Mouse (Mus musculus): ENCODE measurements around the gene Stx5a. TPM values are rescaled to one million over a fixed set of nuclear protein-coding genes. Genes with fewer than 3 reads are reported as not detected.

Gene Stx5a
- total RNA-seq, 2 experiments from 2014 or later: 69.5 to 78.4 TPM

DNA sequence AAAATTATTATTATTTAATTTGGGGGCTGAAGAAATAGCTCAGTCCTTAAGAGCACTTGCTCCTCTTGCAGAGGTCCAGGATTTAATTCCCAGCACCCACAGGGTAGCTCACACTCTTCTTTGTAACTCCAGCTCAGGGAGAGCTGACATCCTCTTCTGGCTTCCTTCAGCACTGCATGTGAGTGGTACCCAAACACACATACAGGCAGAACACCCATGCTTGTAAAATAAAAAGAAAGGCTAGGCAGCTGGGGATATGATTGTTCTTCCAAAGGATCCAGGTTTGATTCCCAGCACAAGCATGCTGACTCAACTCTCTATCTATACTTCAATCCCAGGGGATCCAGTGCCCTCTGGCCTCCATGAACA, 57.7 kb downstream of the Stx5a start:
- TF ChIP-seq CTCF (conservative IDR thresholded peaks at IDR 0.05): peak; percentile 33
- Histone ChIP-seq H3K4me3 (peak overlapping the region; percentile 92), H3K27ac (peak overlapping the region; percentile 95)
- DNase-seq (ENCODE audit: low spot score in 2 of 2): no peak

GRCm38 (mm10) chr19:8802130-8802821, 61.1 kb downstream of the Stx5a start, which contains the start of gene Zbtb3:
Zbtb3 (plus strand) TSS chr19:8802555.
- TF ChIP-seq CTCF (conservative IDR thresholded peaks at IDR 0.05): no peak
- Histone ChIP-seq H3K27ac (peak within 1 kb of the TSS; percentile 90), H3K4me3 (peak within 1 kb of the TSS; percentile 64)
- peak; percentile 91 to 98 for DNase-seq (ENCODE audit: low spot score in 2 of 2)

DNA sequence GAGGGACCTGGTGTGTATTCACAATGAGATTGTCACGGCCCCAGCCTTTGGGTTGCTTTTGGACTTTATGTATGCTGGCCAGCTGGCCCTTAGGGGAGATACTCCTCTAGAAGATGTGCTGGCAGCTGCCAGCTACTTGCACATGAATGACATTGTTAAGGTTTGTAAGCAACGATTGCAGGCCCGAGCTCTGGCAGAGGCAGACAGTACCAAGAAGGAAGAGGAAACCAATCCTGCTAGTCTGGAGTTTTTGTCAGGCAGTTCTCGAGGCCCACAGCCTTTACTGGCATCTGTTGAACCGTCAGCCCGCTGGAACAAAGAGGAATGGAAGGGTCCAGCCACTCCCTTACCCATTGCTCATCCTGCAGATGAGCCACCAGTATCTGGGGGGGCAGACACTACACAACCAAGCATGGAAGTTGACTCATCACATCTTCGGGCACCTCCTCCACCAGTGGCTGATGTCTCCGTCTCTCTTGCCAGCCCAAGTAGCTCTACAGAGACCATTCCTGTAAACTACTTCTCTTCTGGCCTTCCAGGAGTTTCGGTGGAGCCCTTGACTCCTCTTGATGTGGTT, 62.1 kb downstream of the Stx5a start:
- DNase-seq (ENCODE audit: low spot score in 2 of 2): no peak
- Histone ChIP-seq H3K27ac (peak overlapping the region; percentile 90; the same call in 1 of the 2 replicates), H3K4me3 (peak overlapping the region; percentile 64)
- TF ChIP-seq CTCF (conservative IDR thresholded peaks at IDR 0.05): no peak

GRCm38 (mm10) chr19:8803879-8804660, 62.9 kb downstream of the Stx5a start:
- no peak for DNase-seq (ENCODE audit: low spot score in 2 of 2)
- no peak for TF ChIP-seq CTCF (conservative IDR thresholded peaks at IDR 0.05)
- Histone ChIP-seq H3K4me3 (no peak overlapping the region), H3K27ac (no peak overlapping the region)

Small RNA genes within 50 kb of the gene (microRNA-seq; reads per million reads assigned to microRNA genes)
- gene Mir6992: 0 reads per million in 2 experiments

Other genes with a start within 250 kb of the Stx5a start
- gene Slc22a8, start 150.2 kb upstream of the Stx5a start, total RNA-seq (2021): 1 to 10 TPM; 6.6 to 9.7 TPM
- gene Slc22a6, start 123.4 kb upstream of the Stx5a start, total RNA-seq (2021): 1 to 10 TPM; 2.2 to 2.8 TPM
- 100 to 1,000 TPM; 179 to 190 TPM for gene Chrm1, start 77.6 kb upstream of the Stx5a start, total RNA-seq (2021)
- gene Slc3a2, start 18.0 kb upstream of the Stx5a start, total RNA-seq (2021): 100 to 1,000 TPM; 149 to 151 TPM
- gene Wdr74, start 5.6 kb upstream of the Stx5a start, total RNA-seq (2021): 10 to 100 TPM; 47.4 to 55.0 TPM
- 1 to 10 TPM; 1.5 to 3.4 TPM for gene 1700092M07Rik, start 695 bp upstream of the Stx5a start, total RNA-seq (2021)
- gene Nxf1, start 15.7 kb downstream of the Stx5a start, total RNA-seq (2021): 100 to 1,000 TPM; 102 to 106 TPM
- 10 to 100 TPM; 75.4 to 82.7 TPM for gene Tmem223, start 29.6 kb downstream of the Stx5a start, total RNA-seq (2021)
- gene Tmem179b, start 33.1 kb downstream of the Stx5a start, total RNA-seq (2021): 1 to 10 TPM; 7.4 to 7.7 TPM
- gene Taf6l, start 45.0 kb downstream of the Stx5a start, total RNA-seq (2021): 10 to 100 TPM; 15.7 to 18.4 TPM
- gene Polr2g, start 57.2 kb downstream of the Stx5a start, total RNA-seq (2021): 100 to 1,000 TPM; 113 to 120 TPM
- gene Zbtb3, start 61.1 kb downstream of the Stx5a start, total RNA-seq (2021): 1 to 10 TPM; 5.8 to 6.5 TPM
- 10 to 100 TPM; 36.5 to 37.9 TPM for gene Ttc9c, start 77.9 kb downstream of the Stx5a start, total RNA-seq (2021)
- gene Hnrnpul2, start 78.6 kb downstream of the Stx5a start, total RNA-seq (2021): 100 to 1,000 TPM; 123 to 127 TPM
- gene AC129217.1, start 88.4 kb downstream of the Stx5a start, total RNA-seq (2021): 1 to 10 TPM in 1 of 2 experiments, not detected in 1; 3.4 TPM
- 100 to 1,000 TPM; 101 TPM for gene Bscl2, start 96.1 kb downstream of the Stx5a start, total RNA-seq (2021)
- 100 to 1,000 TPM; 160 TPM for gene Gng3, start 97.8 kb downstream of the Stx5a start, total RNA-seq (2021)
- under 1 TPM; 0.32 to 0.44 TPM for gene Lrrn4cl, start 109.4 kb downstream of the Stx5a start, total RNA-seq (2021)
- 100 to 1,000 TPM in 1 of 2 experiments, 10 to 100 TPM in 1; 93.5 to 100 TPM for gene Ubxn1, start 130.1 kb downstream of the Stx5a start, total RNA-seq (2021)
- 10 to 100 TPM; 32.5 to 32.8 TPM for gene Uqcc3, start 139.5 kb downstream of the Stx5a start, total RNA-seq (2021)
- gene Lbhd1, start 142.3 kb downstream of the Stx5a start, total RNA-seq (2021): 1 to 10 TPM; 4.8 to 6.6 TPM
- gene Gm49403, start 142.5 kb downstream of the Stx5a start, total RNA-seq (2021): not detected
- gene 1810009A15Rik, start 147.4 kb downstream of the Stx5a start, total RNA-seq (2021): 10 to 100 TPM; 25.3 to 30.0 TPM
- gene Gm49416, start 147.5 kb downstream of the Stx5a start, total RNA-seq (2021): 1 to 10 TPM; 2.0 to 2.9 TPM
- 10 to 100 TPM; 24.4 to 25.6 TPM for gene Ints5, start 151.6 kb downstream of the Stx5a start, total RNA-seq (2021)
- gene Ganab, start 156.7 kb downstream of the Stx5a start, total RNA-seq (2021): 100 to 1,000 TPM; 114 to 118 TPM
- gene B3gat3, start 179.0 kb downstream of the Stx5a start, total RNA-seq (2021): 100 to 1,000 TPM; 167 to 191 TPM
- 1 to 10 TPM; 4.4 to 5.7 TPM for gene Rom1, start 187.9 kb downstream of the Stx5a start, total RNA-seq (2021)
- gene Eml3, start 188.1 kb downstream of the Stx5a start, total RNA-seq (2021): 10 to 100 TPM; 11.5 to 11.7 TPM
- 10 to 100 TPM; 58.0 to 68.7 TPM for gene Mta2, start 200.5 kb downstream of the Stx5a start, total RNA-seq (2021)
- gene Tut1, start 212.4 kb downstream of the Stx5a start, total RNA-seq (2021): 10 to 100 TPM; 20.7 to 20.8 TPM
- 100 to 1,000 TPM; 238 to 242 TPM for gene Eef1g, start 225.6 kb downstream of the Stx5a start, total RNA-seq (2021)
- gene Ahnak, start 247.9 kb downstream of the Stx5a start, total RNA-seq (2021): 10 to 100 TPM; 19.4 to 21.9 TPM